Mouse (Mus musculus): Measurements from ENCODE around the gene Rnaseh2b. TPM values are rescaled to one million over a fixed set of nuclear protein-coding genes. Genes with fewer than 3 reads are reported as not detected.

Gene Rnaseh2b
- polyA plus RNA-seq, 1 experiment from 2014 or later: 62.4 TPM

GRCm38 (mm10) chr14:62379391-62379790 is 87.0 kb downstream of the Rnaseh2b start:
- DNase-seq (ENCODE audit: low spot score): no peak
- no peaks in the 10 kb centered on the region for H3K9me3 ChIP-seq
- no peak overlapping the region for H3K27ac ChIP-seq (replicated peaks)
- no peaks in the 10 kb centered on the region for H3K27me3 ChIP-seq (replicated peaks; ENCODE audit: low read depth, poor library complexity, severe bottlenecking)
- 0 out of 2 replicates have a peak, but pooled peaks cover under 1% of the 10 kb centered on the region for H3K4me1 ChIP-seq
- WGBS: 94% methylated on average over 2 of the region's 2 CpGs
- peaks cover 22% of the 10 kb centered on the region for H3K36me3 ChIP-seq (replicated peaks)
- H3K4me3 ChIP-seq: no peak overlapping the region

DNA sequence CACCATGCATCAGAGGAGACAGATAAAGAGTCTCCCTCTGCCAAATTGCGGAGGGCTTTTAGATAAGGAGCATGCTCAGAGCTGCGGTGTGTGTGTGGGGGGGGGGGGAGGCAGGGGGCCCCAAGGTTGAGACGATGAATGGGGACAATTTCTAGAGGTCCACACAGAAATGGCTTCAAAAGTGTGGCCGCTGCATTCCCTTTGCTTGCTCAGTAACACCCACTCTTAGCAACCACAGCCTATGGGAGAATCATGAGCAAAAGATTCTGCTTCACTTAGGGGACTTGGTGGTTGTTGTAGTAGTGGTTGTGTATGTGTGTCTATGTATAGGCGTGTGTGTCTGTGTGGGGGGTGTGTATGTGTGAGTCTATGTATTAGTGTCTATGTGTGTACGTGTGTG is 88.2 kb downstream of the Rnaseh2b start:
- Histone ChIP-seq H3K27ac (replicated peaks) (no peak overlapping the region), H3K36me3 (replicated peaks) (peaks cover 21% of the 10 kb centered on the region), H3K4me1 (no peaks in the 10 kb centered on the region), H3K27me3 (replicated peaks; ENCODE audit: low read depth, poor library complexity, severe bottlenecking) (no peaks in the 10 kb centered on the region), H3K4me3 (no peak overlapping the region), H3K9me3 (no peaks in the 10 kb centered on the region)
- 83% methylated on average over 6 of the region's 6 CpGs for WGBS
- no peak for DNase-seq (ENCODE audit: low spot score)

DNA sequence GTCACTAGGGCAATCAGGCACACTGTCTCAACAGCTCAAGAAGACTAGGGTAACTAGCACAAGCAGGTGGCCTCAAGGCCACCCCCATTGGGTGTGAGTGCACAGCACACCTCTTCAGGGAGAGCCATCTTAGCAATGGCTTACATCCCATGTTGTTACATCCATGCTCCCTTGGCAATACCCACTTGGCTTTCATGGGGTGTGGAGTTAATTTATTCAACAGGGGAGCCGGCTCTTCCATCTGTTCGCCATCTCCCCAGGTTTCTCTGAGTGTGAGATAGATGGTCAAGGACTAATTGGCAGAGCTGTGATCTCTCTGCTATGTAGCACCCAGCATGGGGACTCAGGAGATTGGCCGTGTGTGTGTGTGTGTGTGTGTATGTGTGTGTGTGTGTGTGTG is 90.7 kb downstream of the Rnaseh2b start:
- no peak overlapping the region for H3K27ac ChIP-seq (replicated peaks)
- no peaks in the 10 kb centered on the region for H3K27me3 ChIP-seq (replicated peaks; ENCODE audit: low read depth, poor library complexity, severe bottlenecking)
- peaks cover 2% of the 10 kb centered on the region; the same call in 1 of the 2 replicates for H3K36me3 ChIP-seq (replicated peaks)
- H3K4me1 ChIP-seq: no peaks in the 10 kb centered on the region
- 86% methylated on average over 3 of the region's 3 CpGs for WGBS
- no peak for DNase-seq (ENCODE audit: low spot score)
- no peak overlapping the region for H3K4me3 ChIP-seq
- no peaks in the 10 kb centered on the region for H3K9me3 ChIP-seq

DNA sequence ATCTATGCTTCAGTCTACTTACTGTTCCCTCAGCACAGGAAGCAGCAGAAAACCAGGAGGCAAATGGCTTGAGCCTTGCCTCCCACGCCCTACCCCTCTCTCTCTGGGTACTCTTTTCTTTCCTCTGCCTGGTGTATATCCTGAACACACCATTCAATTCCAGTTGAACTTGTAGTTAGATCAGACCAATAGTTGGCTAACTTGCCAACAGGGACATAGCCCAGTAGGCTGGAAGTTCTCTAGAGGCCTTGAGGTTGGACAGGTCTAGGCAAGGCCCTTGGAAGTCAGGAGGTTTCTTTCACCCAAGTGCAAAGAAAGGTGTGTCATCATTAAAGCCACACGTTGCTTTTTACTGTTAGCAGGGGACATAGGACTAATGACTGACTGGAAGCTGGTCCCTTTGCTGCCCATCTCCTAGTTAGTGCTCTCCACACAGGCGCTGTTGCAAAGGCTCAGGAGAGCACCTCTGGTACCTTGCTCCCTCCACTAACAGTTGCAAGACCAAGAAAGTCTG is 91.5 kb downstream of the Rnaseh2b start:
- H3K27ac ChIP-seq (replicated peaks): no peak overlapping the region
- WGBS: 87% methylated on average over 3 of the region's 3 CpGs
- H3K27me3 ChIP-seq (replicated peaks; ENCODE audit: low read depth, poor library complexity, severe bottlenecking): no peaks in the 10 kb centered on the region
- no peaks in the 10 kb centered on the region for H3K4me1 ChIP-seq
- no peaks in the 10 kb centered on the region for H3K36me3 ChIP-seq (replicated peaks)
- no peaks in the 10 kb centered on the region for H3K9me3 ChIP-seq
- no peak overlapping the region for H3K4me3 ChIP-seq
- no peak for DNase-seq (ENCODE audit: low spot score)

GRCm38 (mm10) chr14:62389064-62389728 is 96.8 kb downstream of the Rnaseh2b start:
- no peak for DNase-seq (ENCODE audit: low spot score)
- Histone ChIP-seq H3K4me3 (no peak overlapping the region), H3K4me1 (peaks cover 11% of the 10 kb centered on the region), H3K36me3 (replicated peaks) (no peaks in the 10 kb centered on the region), H3K9me3 (no peaks in the 10 kb centered on the region), H3K27ac (replicated peaks) (peak overlapping the region; percentile 1; the same call in 1 of the 2 replicates), H3K27me3 (replicated peaks; ENCODE audit: low read depth, poor library complexity, severe bottlenecking) (no peaks in the 10 kb centered on the region)
- WGBS: 83% methylated on average over 6 of the region's 6 CpGs

GRCm38 (mm10) chr14:62389729-62390536 is 97.5 kb downstream of the Rnaseh2b start:
- Histone ChIP-seq H3K4me3 (no peak overlapping the region), H3K4me1 (peaks cover 11% of the 10 kb centered on the region), H3K36me3 (replicated peaks) (no peaks in the 10 kb centered on the region), H3K27me3 (replicated peaks; ENCODE audit: low read depth, poor library complexity, severe bottlenecking) (no peaks in the 10 kb centered on the region), H3K9me3 (no peaks in the 10 kb centered on the region), H3K27ac (replicated peaks) (peak overlapping the region; percentile 1; the same call in 1 of the 2 replicates)
- DNase-seq (ENCODE audit: low spot score): no peak
- WGBS: 84% methylated on average over 9 of the region's 9 CpGs

DNA sequence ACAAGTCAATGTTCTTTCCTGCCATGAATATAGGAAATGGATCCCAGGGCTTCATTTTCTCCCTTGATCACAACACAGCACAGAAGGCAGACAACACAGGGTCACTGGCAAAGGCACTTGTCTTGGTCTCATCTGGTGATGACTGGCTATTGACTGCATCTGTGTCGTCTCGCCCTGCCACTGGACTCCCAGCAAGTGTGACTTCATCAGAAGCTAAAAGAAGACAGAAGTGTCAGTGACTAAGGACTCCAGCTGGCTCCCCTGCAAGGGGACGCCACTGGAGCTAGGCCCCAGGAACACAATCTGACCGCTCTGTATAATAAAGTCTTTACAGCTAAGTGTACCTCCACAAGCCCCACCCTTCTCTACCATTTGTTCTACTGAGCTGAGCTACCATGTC is 100.4 kb downstream of the Rnaseh2b start:
- H3K27me3 ChIP-seq (replicated peaks; ENCODE audit: low read depth, poor library complexity, severe bottlenecking): no peaks in the 10 kb centered on the region
- H3K4me1 ChIP-seq: peaks cover 11% of the 10 kb centered on the region
- H3K4me3 ChIP-seq: no peak overlapping the region
- H3K36me3 ChIP-seq (replicated peaks): no peaks in the 10 kb centered on the region
- no peaks in the 10 kb centered on the region for H3K9me3 ChIP-seq
- DNase-seq (ENCODE audit: low spot score): no peak
- 85% methylated on average over 4 of the region's 4 CpGs for WGBS
- no peak overlapping the region for H3K27ac ChIP-seq (replicated peaks)

GRCm38 (mm10) chr14:62395346-62395745 is 103.0 kb downstream of the Rnaseh2b start:
- no peak for DNase-seq (ENCODE audit: low spot score)
- H3K27ac ChIP-seq (replicated peaks): no peak overlapping the region
- no peak overlapping the region for H3K4me3 ChIP-seq
- H3K36me3 ChIP-seq (replicated peaks): no peaks in the 10 kb centered on the region
- no peaks in the 10 kb centered on the region for H3K27me3 ChIP-seq (replicated peaks; ENCODE audit: low read depth, poor library complexity, severe bottlenecking)
- WGBS: 86% methylated on average over 2 of the region's 2 CpGs
- no peaks in the 10 kb centered on the region for H3K4me1 ChIP-seq
- H3K9me3 ChIP-seq: no peaks in the 10 kb centered on the region

DNA sequence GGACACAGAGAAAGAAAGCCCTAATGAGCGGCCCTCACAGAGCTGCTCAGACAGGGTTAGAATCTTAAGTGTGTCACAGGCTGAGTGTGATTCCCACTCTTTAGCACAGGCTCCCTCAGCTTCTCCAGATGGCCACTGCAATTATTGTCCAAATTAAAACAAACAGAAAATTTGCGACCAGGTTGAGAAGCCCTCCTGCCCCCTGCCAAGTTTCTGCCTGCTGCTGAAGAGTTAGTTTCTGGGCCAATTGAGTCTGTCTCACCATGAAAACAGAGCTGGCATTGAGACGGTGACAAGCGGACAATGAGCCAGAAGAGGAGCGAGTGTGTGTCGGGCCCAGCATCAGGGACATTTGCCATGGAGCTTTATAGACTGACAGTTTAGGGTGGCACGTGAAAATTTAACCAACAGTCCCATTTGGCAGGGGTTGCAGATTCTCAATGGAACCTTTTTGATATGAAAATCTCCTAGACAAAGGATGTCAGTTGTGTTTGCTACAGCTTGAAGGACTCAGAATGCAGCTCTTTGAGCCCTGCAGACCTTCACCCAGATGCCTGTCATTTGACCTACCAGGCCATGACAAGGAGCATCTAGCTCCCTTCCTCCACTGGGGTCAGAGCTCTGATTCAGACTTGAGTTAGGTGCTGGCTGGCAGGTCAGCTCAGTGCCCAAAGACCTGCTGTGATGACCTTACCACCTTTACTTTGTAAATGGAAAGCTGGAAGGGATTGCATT is 123.8 kb downstream of the Rnaseh2b start:
- Histone ChIP-seq H3K4me1 (peaks cover 16% of the 10 kb centered on the region), H3K27me3 (replicated peaks; ENCODE audit: low read depth, poor library complexity, severe bottlenecking) (no peaks in the 10 kb centered on the region), H3K9me3 (no peaks in the 10 kb centered on the region), H3K4me3 (no peak overlapping the region), H3K36me3 (replicated peaks) (no peaks in the 10 kb centered on the region), H3K27ac (replicated peaks) (no peak overlapping the region; the same call in 1 of the 2 replicates)
- WGBS: 60% methylated on average over 7 of the region's 7 CpGs
- no peak for DNase-seq (ENCODE audit: low spot score)

GRCm38 (mm10) chr14:62416742-62417134 is 124.3 kb downstream of the Rnaseh2b start:
- Histone ChIP-seq H3K9me3 (no peaks in the 10 kb centered on the region), H3K36me3 (replicated peaks) (no peaks in the 10 kb centered on the region), H3K4me3 (no peak overlapping the region), H3K27ac (replicated peaks) (no peak overlapping the region), H3K4me1 (peaks cover 16% of the 10 kb centered on the region), H3K27me3 (replicated peaks; ENCODE audit: low read depth, poor library complexity, severe bottlenecking) (no peaks in the 10 kb centered on the region)
- no peak for DNase-seq (ENCODE audit: low spot score)
- WGBS: 74% methylated on average over 1 of the region's 1 CpGs

DNA sequence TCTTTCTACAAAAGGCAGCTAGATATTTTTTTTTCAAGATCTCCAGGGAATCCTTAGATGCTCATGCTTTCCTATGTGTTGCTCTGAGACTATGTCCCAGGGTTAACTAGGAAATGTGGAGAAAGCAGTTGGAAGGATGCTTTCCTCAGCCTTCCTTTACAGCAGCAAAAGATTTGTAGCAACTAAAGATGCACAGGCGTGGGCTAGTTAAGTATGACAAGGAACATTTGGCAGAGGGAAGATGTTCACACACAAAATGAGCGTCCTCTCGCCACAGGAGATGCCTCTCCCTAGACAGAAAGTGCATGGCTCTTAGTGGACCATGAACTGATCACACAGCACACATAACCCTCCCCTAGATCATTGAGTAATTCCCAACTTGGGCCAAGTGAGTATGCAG is 125.1 kb downstream of the Rnaseh2b start:
- Histone ChIP-seq H3K27ac (replicated peaks) (no peak overlapping the region), H3K4me3 (no peak overlapping the region), H3K4me1 (peaks cover 16% of the 10 kb centered on the region), H3K36me3 (replicated peaks) (no peaks in the 10 kb centered on the region), H3K9me3 (no peaks in the 10 kb centered on the region), H3K27me3 (replicated peaks; ENCODE audit: low read depth, poor library complexity, severe bottlenecking) (no peaks in the 10 kb centered on the region)
- WGBS: 90% methylated on average over 3 of the region's 3 CpGs
- DNase-seq (ENCODE audit: low spot score): no peak

DNA sequence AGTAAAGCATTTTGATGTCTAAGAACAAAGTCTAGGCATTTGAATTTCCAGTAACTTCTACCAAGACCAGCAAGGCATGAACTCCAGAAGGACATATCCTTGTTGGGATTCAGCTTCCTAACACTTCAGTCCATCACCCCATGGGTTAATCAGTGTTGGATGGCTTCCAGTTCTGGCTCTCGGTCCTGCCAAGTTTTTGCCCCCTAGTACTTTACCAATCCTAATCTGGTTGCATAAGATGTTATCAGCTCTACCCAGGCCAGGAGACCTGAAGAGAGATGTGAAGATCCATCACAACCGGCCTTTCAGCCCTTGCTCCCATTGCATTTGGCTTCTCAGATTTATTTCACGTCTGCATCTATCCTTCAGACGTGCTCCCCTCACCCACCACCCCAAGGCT is 129.9 kb downstream of the Rnaseh2b start:
- no peaks in the 10 kb centered on the region for H3K9me3 ChIP-seq
- WGBS: 89% methylated on average over 4 of the region's 4 CpGs
- no peaks in the 10 kb centered on the region for H3K36me3 ChIP-seq (replicated peaks)
- no peak for DNase-seq (ENCODE audit: low spot score)
- no peaks in the 10 kb centered on the region for H3K4me1 ChIP-seq
- no peak overlapping the region for H3K4me3 ChIP-seq
- H3K27me3 ChIP-seq (replicated peaks; ENCODE audit: low read depth, poor library complexity, severe bottlenecking): no peaks in the 10 kb centered on the region
- no peak overlapping the region for H3K27ac ChIP-seq (replicated peaks)

Measured in embryonic facial prominence, embryonic 10.5 days (tissue).